Comparison of ENCODE assay signal across 29 mouse cellular contexts in the genomic region with DNA sequence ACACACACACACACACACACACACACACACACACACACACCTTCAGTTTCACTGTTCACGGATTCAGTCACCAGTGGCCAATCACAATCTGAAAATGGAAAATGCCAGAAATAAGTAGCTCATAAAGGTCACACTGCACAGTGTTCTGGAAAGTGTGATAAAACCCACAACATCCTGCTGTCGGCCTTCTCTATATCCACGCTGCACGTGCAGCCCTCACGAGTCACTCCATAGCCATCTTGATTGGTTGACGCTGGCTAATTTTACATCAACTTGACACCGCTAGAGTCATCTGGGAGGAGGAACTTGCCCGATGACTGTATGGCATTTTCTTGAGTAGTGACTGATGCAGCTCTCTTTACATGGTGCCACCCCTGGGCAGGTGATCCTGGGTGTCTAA. TPM values are rescaled to one million over a fixed set of nuclear protein-coding genes. Genes with fewer than 3 reads are reported as not detected.
DNase-seq lines count a peak whose midpoint lies in the region; ATAC-seq and TF ChIP-seq lines count a peak whose summit lies in the region.
"Had no signal": no experiment of that assay in that cellular context is flagged by ENCODE, and none has a peak within 500 bp of the region (broad histone marks: within the 10 kb centered on the region; RNA-seq: fewer than 3 reads in every experiment).

No protein-coding gene starts in this region.

- no peaks in the 10 kb centered on the region for H3K27me3 ChIP-seq in intestine, postnatal 0 days (replicated peaks; ENCODE audit: control insufficient read depth, insufficient read depth, low read length)
- H3K27me3 ChIP-seq in intestine, embryonic 15.5 days (replicated peaks), result no peaks in the 10 kb centered on the region
- H3K27me3 ChIP-seq: embryonic facial prominence, embryonic 13.5 days; heart, embryonic 12.5 days; lung, embryonic 15.5 days; midbrain, embryonic 15.5 days; Patski; stomach, embryonic 15.5 days had no signal

- 83% methylated on average over 8 of the region's 8 CpGs for WGBS in intestine, postnatal 0 days
- 84% methylated on average over 8 of the region's 8 CpGs for WGBS in intestine, embryonic 15.5 days

- 0 out of 2 replicates have a peak, but pooled peaks cover 3% of the 10 kb centered on the region for H3K4me1 ChIP-seq in intestine, postnatal 0 days (replicated peaks; ENCODE audit: control insufficient read depth, insufficient read depth, low read length)
- H3K4me1 ChIP-seq in intestine, embryonic 15.5 days (replicated peaks), result peaks cover 6% of the 10 kb centered on the region; the same call in 1 of the 2 replicates

- H3K27ac ChIP-seq in intestine, postnatal 0 days (ENCODE audit: low read depth, low read length), result no peak overlapping the region
- no peak overlapping the region for H3K27ac ChIP-seq in intestine, embryonic 15.5 days
- H3K27ac ChIP-seq in layer of hippocampus, adult 2 months, result no peak overlapping the region
- H3K27ac ChIP-seq: embryonic facial prominence, embryonic 13.5 days; forebrain, embryonic 10.5 days; gastrocnemius, adult 2 months; hindbrain, embryonic 14.5 days; kidney, postnatal 0 days; lung, embryonic 15.5 days; midbrain, embryonic 15.5 days; stomach, embryonic 15.5 days had no signal

- TF ChIP-seq CTCF in intestine, postnatal 0 days (IDR thresholded peaks at IDR 0.05; ENCODE audit: low read depth), result no peak
- TF ChIP-seq CTCF in layer of hippocampus, adult 2 months (conservative IDR thresholded peaks at IDR 0.05), result no peak

- no peak overlapping the region for H3K4me3 ChIP-seq in intestine, postnatal 0 days (ENCODE audit: low read depth, low read length)
- H3K4me3 ChIP-seq in intestine, embryonic 15.5 days (replicated peaks), result no peak overlapping the region
- no peak overlapping the region for H3K4me3 ChIP-seq in layer of hippocampus, adult 2 months
- H3K4me3 ChIP-seq: embryonic facial prominence, embryonic 13.5 days; forebrain, embryonic 10.5 days; gastrocnemius, adult 2 months; heart, embryonic 12.5 days; lung, embryonic 15.5 days; midbrain, embryonic 15.5 days; stomach, embryonic 15.5 days had no signal

- no peak overlapping the region for H3K9ac ChIP-seq in intestine, postnatal 0 days (ENCODE audit: low read depth, low read length)
- H3K9ac ChIP-seq in intestine, embryonic 15.5 days, result no peak overlapping the region
- H3K9ac ChIP-seq: embryonic facial prominence, embryonic 13.5 days; heart, embryonic 12.5 days; hindbrain, embryonic 14.5 days; lung, embryonic 15.5 days; midbrain, embryonic 15.5 days; stomach, embryonic 15.5 days had no signal

- no peaks in the 10 kb centered on the region for H3K9me3 ChIP-seq in intestine, postnatal 0 days (ENCODE audit: control insufficient read depth)
- H3K9me3 ChIP-seq in intestine, embryonic 15.5 days, result no peaks in the 10 kb centered on the region
- H3K9me3 ChIP-seq: embryonic facial prominence, embryonic 13.5 days; forebrain, embryonic 10.5 days; G1E; heart, embryonic 12.5 days; lung, embryonic 15.5 days; midbrain, embryonic 15.5 days; stomach, embryonic 15.5 days had no signal

- peak; percentile 19; the same call in 1 of the 2 replicates for ATAC-seq in intestine, postnatal 0 days
- ATAC-seq in intestine, embryonic 15.5 days, result no peak
- ATAC-seq in megakaryocyte progenitor cell, adult 5-6 weeks (replicated peaks; ENCODE audit: poor library complexity), result 0 out of 2 replicates have a peak, but pooled peaks have one; percentile 4
- ATAC-seq: forebrain, embryonic 16.5 days; midbrain, embryonic 15.5 days; Patski had no signal

- peak; percentile 36 for DNase-seq in CD4-positive helper T cell, adult 2 months (ENCODE audit: low read depth, low spot score)
- DNase-seq in T-cell, adult 2 months (ENCODE audit: low spot score), result peak; percentile 36
- no peak for DNase-seq in right cerebral cortex, adult 2 months (ENCODE audit: low spot score in 2 of 2)
- no peak for DNase-seq in layer of hippocampus, adult 2 months (ENCODE audit: low spot score in 2 of 2)
- DNase-seq in adrenal gland, adult 18-20 months (ENCODE audit: low spot score in 2 of 2), result no peak
- DNase-seq: adrenal gland, adult 2 months; adrenal gland, postnatal 36 days; cerebellum, adult 8-10 months; gastrocnemius, adult 2 months; gastrocnemius, postnatal 36 days; heart, adult 18-20 months; kidney, adult 8-10 months; right cerebral cortex, adult 18-20 months had no signal

- H3K4me2 ChIP-seq in intestine, postnatal 0 days (replicated peaks; ENCODE audit: low read depth), result no peak overlapping the region
- H3K4me2 ChIP-seq in intestine, embryonic 15.5 days (replicated peaks), result no peak overlapping the region
- H3K4me2 ChIP-seq: embryonic facial prominence, embryonic 13.5 days; heart, embryonic 12.5 days; hindbrain, embryonic 14.5 days; lung, embryonic 15.5 days; midbrain, embryonic 15.5 days; stomach, embryonic 15.5 days had no signal

- no peaks in the 10 kb centered on the region for H3K36me3 ChIP-seq in intestine, postnatal 0 days (ENCODE audit: control insufficient read depth, insufficient read depth)
- H3K36me3 ChIP-seq in intestine, embryonic 15.5 days, result no peaks in the 10 kb centered on the region
- H3K36me3 ChIP-seq: embryonic facial prominence, embryonic 13.5 days; forebrain, embryonic 10.5 days; G1E; heart, embryonic 12.5 days; lung, embryonic 15.5 days; midbrain, embryonic 15.5 days; stomach, embryonic 15.5 days had no signal

RNA-seq across cellular contexts. Expression of gene Efcc1, which starts 11.3 kb away (rescaled TPM):
- 0.86 and 0.98 TPM in 2 replicates for polyA plus RNA-seq in intestine, postnatal 0 days (2015; fragmentation: Nextera tagmentation; extraction: Ambion mirVana)
- 0.90 and 1.0 TPM in 2 replicates for polyA plus RNA-seq in intestine, embryonic 15.5 days (2015; fragmentation: Nextera tagmentation; extraction: Ambion mirVana)
- 0.64 and 1.0 TPM in 2 replicates for total RNA-seq in megakaryocyte progenitor cell, adult 5-6 weeks (2015)
- total RNA-seq in megakaryocyte progenitor cell, adult 5-6 weeks (2017), result 2.1 TPM in 2 replicates
- total RNA-seq in layer of hippocampus, adult 2 months (2021), result 1 to 10 TPM; 3.7 to 4.3 TPM
- under 1 TPM; 0.27 to 0.51 TPM for total RNA-seq in adrenal gland, adult 18-20 months (2021)
- total RNA-seq: neutrophil, adult 5-6 weeks had no signal
- polyA plus RNA-seq: G1E had no signal

RNA-seq across cellular contexts. Expression of gene Gp9, which starts 35.9 kb away (rescaled TPM):
- polyA plus RNA-seq in intestine, postnatal 0 days (2015; fragmentation: Nextera tagmentation; extraction: Ambion mirVana), result 2.1 and 2.3 TPM in 2 replicates
- 1.4 and 2.2 TPM in 2 replicates for polyA plus RNA-seq in intestine, embryonic 15.5 days (2015; fragmentation: Nextera tagmentation; extraction: Ambion mirVana)
- 1.9 and 2.2 TPM in 2 replicates for total RNA-seq in megakaryocyte progenitor cell, adult 5-6 weeks (2015)
- total RNA-seq in megakaryocyte progenitor cell, adult 5-6 weeks (2017), result 0.81 and 2.3 TPM in 2 replicates
- total RNA-seq in layer of hippocampus, adult 2 months (2021), result 1 to 10 TPM in 1 of 2 experiments, under 1 TPM in 1; 0.98 to 1.2 TPM
- total RNA-seq in adrenal gland, adult 18-20 months (2021), result under 1 TPM in 1 of 2 experiments, not detected in 1; 0.70 TPM
- total RNA-seq: adrenal gland, postnatal 36 days; gastrocnemius, adult 2 months; gastrocnemius, postnatal 36 days had no signal
- polyA plus RNA-seq: liver, adult 2 months; Patski had no signal

Comparison
In these comparisons a context has a peak if more than half of its experiments do, and no peak if none do; other contexts are left out.
1. DNase-seq: peak in CD4-positive helper T cell, adult 2 months (single experiment) and T-cell, adult 2 months (single experiment); none in right cerebral cortex, adult 2 months (0 of 2), layer of hippocampus, adult 2 months (0 of 2) and adrenal gland, adult 18-20 months (0 of 2).